Mouse (Mus musculus) lung, embryonic 14.5 days (tissue): Measurements from ENCODE around the gene Spn. TPM values are rescaled to one million over a fixed set of nuclear protein-coding genes. Genes with fewer than 3 reads are reported as not detected.

Experiments used
- ATAC-seq: fragments of 200-750 bp; cut with Nextera tagmentation; 2 replicates; pipeline ENCODE4 v1.8.0; 2017; ENCODE audit warnings: mild to moderate bottlenecking, moderate TSS enrichment, moderate library complexity; ENCODE audit not compliant: insufficient read depth
- DNase-seq: peaks from one replicate; pipeline ENCODE4 v3.0.0-alpha.2; 2015
- H3K27ac ChIP-seq: fragments of 300-500 bp; sonication (generic); 2 replicates; pipeline ENCODE4 v1.5.1; 2014; ENCODE audit warnings: low read depth, mild to moderate bottlenecking, moderate library complexity
- H3K27me3 ChIP-seq: fragments of 300-500 bp; sonication (generic); 2 replicates; pipeline ENCODE4 v1.6.1; 2014; ENCODE audit warnings: low read length, control low read depth; ENCODE audit not compliant: insufficient read depth
- H3K36me3 ChIP-seq: fragments of 300-500 bp; sonication (generic); 2 replicates; pipeline ENCODE4 v1.6.1; 2014; ENCODE audit warnings: control low read depth; ENCODE audit not compliant: insufficient read depth
- H3K4me1 ChIP-seq: fragments of 300-500 bp; sonication (generic); 2 replicates; pipeline ENCODE4 v1.6.1; 2014; ENCODE audit warnings: antibody characterized with exemption, control low read depth; ENCODE audit not compliant: insufficient read depth
- H3K4me2 ChIP-seq: fragments of 300-500 bp; sonication (generic); 2 replicates; pipeline ENCODE4 v1.6.1; 2014; ENCODE audit warnings: mild to moderate bottlenecking
- H3K4me3 ChIP-seq: fragments of 300-500 bp; sonication (generic); 2 replicates; pipeline ENCODE4 v1.5.1; 2014; ENCODE audit warnings: low read depth, low read length
- H3K9ac ChIP-seq: fragments of 300-500 bp; sonication (generic); 2 replicates; pipeline ENCODE4 v1.6.1; 2014
- H3K9me3 ChIP-seq: fragments of 300-500 bp; sonication (generic); 2 replicates; pipeline ENCODE4 v1.6.1; 2016; ENCODE audit warnings: low read depth, low read length, control low read depth
- CTCF ChIP-seq: IDR thresholded peaks from 2 replicates; pipeline ENCODE4 v1.5.1; 2016; ENCODE audit warnings: antibody characterized with exemption, low read depth
- WGBS: fragments of 180-500 bp; shearing (Covaris S2); extraction: QIAGEN DNeasy Blood & Tissue Kit; methylation state at CpG from one replicate; pipeline ENCODE4 v1.1.7; 2014; 5-methylcytosine and 5-hydroxymethylcytosine counted together
- polyA plus RNA-seq: library from polyadenylated mRNA; unstranded; fragments of >200 nt; fragmentation: Nextera tagmentation; extraction: Ambion mirVana; gene quantifications from 2 replicates; pipeline ENCODE4 v1.2.1, GENCODE M21; 2014

The Spn gene
- polyA plus RNA-seq, 1 experiment from 2014 or later: not detected

DNA sequence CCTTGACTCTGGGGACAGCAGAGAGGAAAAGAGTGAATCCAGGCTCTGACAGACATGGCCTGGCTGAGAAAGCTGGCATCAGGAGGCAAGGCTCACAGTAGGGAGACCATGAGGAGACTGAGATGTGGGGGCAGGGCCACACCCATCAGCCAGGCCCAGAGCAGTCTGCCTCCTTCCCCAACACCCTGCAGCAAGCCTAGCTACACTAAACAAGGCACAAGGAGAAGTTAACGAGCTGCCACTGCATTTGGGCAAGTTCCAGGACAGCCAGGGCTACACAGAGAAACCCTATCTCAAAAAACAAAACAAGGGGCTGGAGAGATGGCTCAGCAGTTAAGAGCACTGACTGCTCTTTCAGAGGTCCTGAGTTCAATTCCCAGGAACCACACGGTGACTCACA lies 4.6 kb upstream of the Spn start:
- no peak for TF ChIP-seq CTCF

DNA sequence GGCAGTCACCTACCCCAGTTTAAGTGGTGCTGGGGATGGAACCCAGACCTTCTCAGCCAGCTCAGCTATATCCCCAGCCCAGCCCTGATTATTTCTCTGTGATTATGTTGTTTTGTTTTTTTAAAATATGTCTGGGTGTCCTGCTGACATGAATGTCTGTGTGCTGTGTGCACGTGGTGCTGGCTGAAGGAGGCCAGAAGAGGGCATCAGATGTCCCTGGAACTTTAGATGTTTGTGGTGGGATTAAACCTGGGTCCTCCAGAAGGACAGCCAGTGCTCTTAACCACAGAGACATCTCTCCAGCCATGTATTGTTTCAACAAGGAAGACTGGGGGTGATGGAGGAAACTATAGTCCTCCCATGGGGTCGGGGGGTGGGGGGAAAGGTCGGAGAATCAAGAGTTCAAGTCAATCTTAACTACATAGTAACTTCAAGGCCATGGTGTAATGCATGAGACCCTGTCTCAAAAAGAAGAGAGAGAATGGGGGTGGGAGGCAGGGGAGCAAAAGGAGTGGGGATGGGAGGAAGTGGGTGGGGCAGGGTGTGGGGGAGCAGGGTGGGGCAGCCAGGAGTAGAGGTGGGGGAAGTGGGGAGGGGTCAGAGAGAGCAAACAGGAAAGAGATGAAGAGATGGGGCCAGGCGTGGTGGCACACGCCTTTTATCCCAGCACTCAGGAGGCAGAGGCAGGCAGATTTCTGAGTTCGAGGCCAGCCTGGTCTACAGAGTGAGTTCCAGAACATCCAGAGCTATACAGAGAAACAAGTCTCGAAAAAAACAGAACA lies 3.2 kb upstream of the Spn start:
- ATAC-seq (no peak), DNase-seq (no peak)
- Histone ChIP-seq H3K9ac (no peak overlapping the region), H3K9me3 (no peaks in the 10 kb centered on the region), H3K4me1 (no peaks in the 10 kb centered on the region), H3K4me2 (no peak overlapping the region), H3K36me3 (no peaks in the 10 kb centered on the region), H3K4me3 (no peak overlapping the region), H3K27ac (no peak overlapping the region), H3K27me3 (no peaks in the 10 kb centered on the region)
- TF ChIP-seq CTCF: 0 out of 2 replicates have a peak, but pooled peaks have one; percentile 5
- WGBS: 56% methylated on average over 7 of the region's 7 CpGs

More for the DNA sequence above, 4.6 kb upstream of the Spn start:
- no peaks in the 10 kb centered on the region for H3K9me3 ChIP-seq
- no peak overlapping the region for H3K9ac ChIP-seq
- H3K4me3 ChIP-seq: no peak overlapping the region
- no peaks in the 10 kb centered on the region for H3K36me3 ChIP-seq
- no peak overlapping the region for H3K4me2 ChIP-seq
- no peaks in the 10 kb centered on the region for H3K27me3 ChIP-seq
- H3K27ac ChIP-seq: no peak overlapping the region
- no peak for DNase-seq
- WGBS: 35% methylated on average over 2 of the region's 2 CpGs
- ATAC-seq: no peak
- no peaks in the 10 kb centered on the region for H3K4me1 ChIP-seq

DNA sequence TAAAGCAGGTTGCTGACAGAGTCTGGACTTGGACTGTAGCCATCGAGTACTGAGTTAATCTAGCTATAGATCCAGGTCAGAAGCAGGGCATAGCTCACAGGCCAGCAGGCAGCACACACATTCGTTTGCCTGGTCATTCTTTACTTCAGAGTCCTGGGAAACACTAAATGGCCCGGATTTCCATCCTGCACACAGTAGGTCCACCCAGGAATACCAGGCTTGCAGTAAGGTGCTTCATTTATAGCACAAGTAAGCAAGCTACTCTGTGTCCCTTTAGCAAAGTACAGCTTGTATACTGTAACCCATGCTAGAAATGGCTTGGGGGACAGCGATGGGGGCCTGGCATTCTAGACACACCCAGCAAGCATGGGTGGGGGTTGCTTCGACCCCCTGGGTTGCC lies 1.9 kb upstream of the Spn start:
- WGBS: 48% methylated on average over 5 of the region's 5 CpGs
- Histone ChIP-seq H3K4me1 (no peaks in the 10 kb centered on the region), H3K36me3 (no peaks in the 10 kb centered on the region), H3K4me2 (no peak overlapping the region), H3K27me3 (no peaks in the 10 kb centered on the region), H3K9me3 (no peaks in the 10 kb centered on the region), H3K9ac (no peak overlapping the region), H3K27ac (no peak overlapping the region), H3K4me3 (no peak overlapping the region)
- ATAC-seq (no peak), DNase-seq (no peak)
- TF ChIP-seq CTCF: no peak

DNA sequence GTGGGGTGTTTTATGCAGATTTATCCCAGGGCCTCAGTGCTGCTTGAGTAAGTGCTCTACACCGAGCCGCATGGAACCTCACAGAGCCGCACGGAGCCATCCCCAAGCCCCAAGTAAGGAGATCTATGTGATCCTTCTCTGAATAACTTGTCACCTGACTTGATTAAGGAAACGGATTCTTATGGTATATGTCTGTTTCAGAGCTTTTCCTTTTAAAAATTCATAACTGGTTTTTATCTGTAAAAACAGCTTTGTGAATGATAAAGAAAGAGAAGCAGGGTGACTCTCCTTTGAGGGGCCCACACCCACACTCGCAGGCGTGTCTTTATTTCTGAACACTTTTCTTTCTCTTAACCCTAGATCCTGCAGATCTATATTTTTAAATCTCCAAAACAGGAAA lies 1.5 kb upstream of the Spn start:
- no peak overlapping the region for H3K9ac ChIP-seq
- no peaks in the 10 kb centered on the region for H3K9me3 ChIP-seq
- H3K4me3 ChIP-seq: no peak overlapping the region
- DNase-seq: no peak
- TF ChIP-seq CTCF: no peak
- no peaks in the 10 kb centered on the region for H3K27me3 ChIP-seq
- no peak overlapping the region for H3K4me2 ChIP-seq
- H3K36me3 ChIP-seq: no peaks in the 10 kb centered on the region
- no peak for ATAC-seq
- H3K27ac ChIP-seq: no peak overlapping the region
- 88% methylated on average over 7 of the region's 7 CpGs for WGBS
- no peaks in the 10 kb centered on the region for H3K4me1 ChIP-seq

DNA sequence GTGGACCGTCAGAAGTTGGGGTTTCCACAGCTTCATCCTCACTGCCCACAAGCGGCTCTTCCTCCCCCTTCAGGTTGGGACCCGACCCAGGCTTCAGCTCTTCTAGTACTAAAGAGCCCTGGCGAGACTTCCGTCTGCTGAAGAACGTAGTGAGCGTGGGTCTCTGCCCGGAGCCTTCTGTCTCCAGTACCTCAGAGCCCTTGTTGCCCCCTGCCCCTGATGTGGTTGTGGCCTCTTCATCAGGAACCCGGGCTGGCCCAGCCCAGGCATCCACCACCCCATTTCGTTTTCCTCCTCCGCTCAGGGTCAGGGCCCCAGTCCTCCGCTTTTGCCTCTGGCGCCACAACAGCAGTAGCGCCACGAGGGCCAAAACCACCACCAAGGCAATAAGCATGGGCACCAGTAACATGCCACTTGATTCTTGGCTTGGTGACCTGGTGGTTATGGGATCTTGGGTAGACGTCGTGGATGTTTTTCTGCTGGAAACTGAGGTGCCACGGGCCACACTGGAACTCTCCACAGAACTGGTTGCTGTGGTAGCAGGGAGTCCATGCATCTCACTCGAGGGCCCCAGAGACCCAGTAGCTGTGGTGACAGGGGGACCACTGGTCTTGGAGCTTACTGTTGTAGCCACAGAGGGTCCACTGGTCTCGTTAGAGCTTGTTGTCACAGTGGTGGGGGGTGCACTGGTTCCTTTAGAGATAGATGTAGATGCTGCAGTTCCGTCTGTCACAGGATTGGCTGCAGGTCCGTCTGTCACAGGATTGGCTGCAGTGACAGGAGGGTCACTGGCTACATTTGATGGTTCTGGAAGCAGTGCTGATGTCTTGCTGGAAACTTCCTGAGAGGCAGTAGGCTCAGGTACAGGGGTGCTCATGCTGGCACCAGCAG lies 1.2 kb downstream of the Spn start:
- no peak for TF ChIP-seq CTCF
- 79% methylated on average over 22 of the region's 22 CpGs for WGBS
- Histone ChIP-seq H3K9ac (no peak overlapping the region), H3K9me3 (no peaks in the 10 kb centered on the region), H3K27ac (no peak overlapping the region), H3K36me3 (no peaks in the 10 kb centered on the region), H3K4me1 (no peaks in the 10 kb centered on the region), H3K4me2 (no peak overlapping the region), H3K4me3 (no peak overlapping the region), H3K27me3 (no peaks in the 10 kb centered on the region)
- ATAC-seq (no peak), DNase-seq (no peak)

DNA sequence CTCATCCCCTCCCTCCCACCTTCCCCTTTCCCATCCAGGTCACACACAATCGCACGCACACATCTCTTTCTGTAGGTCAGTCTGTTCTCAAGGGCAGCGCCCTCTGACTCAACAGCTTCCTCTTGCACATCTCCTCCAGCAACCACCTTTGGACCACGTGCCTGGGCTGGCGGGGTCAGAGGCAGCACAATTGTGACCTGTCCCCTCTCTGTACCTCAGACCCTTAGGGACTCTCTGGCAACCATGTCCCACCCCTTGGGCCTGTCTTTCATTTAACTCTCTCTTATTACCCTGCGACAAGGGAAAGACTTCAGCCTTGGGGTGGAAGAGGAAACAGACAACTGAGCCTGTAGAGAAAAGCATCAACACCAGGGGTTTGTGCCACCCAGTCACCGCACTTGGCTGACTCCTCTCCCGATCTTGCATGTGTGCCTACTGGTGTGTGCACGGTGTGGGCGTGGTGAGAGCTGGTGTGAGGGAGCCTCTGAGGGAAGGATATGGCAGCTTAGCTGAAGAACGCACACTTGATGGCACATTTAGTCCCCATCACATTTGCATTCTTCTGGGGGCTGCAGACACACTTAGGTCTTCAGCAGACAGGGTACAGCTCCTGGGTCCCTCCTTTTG lies 2.7 kb downstream of the Spn start:
- WGBS: 71% methylated on average over 11 of the region's 11 CpGs
- TF ChIP-seq CTCF: no peak
- H3K27ac ChIP-seq: no peak overlapping the region

DNA sequence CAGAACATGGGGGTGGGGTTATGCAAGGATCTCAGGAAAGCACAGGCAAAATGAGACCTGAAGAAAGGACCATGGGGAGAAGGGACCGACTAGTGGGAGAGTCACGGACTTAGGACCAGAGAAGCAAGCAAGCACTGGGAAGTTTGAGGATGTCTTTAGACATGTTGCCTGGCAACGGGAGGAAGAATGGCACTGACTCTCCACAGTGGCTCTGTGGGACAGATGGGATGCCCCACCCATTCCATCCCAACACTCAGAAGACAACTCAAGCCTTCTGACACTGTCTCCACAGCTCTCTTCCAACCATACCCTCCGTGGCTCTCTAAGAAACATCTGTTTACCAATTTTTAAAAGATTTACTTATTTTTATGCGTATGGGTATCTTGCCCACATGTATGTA lies 4.5 kb downstream of the Spn start:
- DNase-seq (no peak), ATAC-seq (no peak)
- Histone ChIP-seq H3K27ac (no peak overlapping the region), H3K36me3 (no peaks in the 10 kb centered on the region), H3K9ac (no peak overlapping the region), H3K4me2 (no peak overlapping the region), H3K4me1 (no peaks in the 10 kb centered on the region), H3K4me3 (no peak overlapping the region), H3K9me3 (no peaks in the 10 kb centered on the region), H3K27me3 (no peaks in the 10 kb centered on the region)
- no peak for TF ChIP-seq CTCF
- WGBS: 65% methylated on average over 5 of the region's 5 CpGs

More for the DNA sequence above, 2.7 kb downstream of the Spn start:
- ATAC-seq: no peak
- Histone ChIP-seq H3K4me2 (no peak overlapping the region), H3K4me1 (no peaks in the 10 kb centered on the region), H3K9ac (no peak overlapping the region), H3K27me3 (no peaks in the 10 kb centered on the region), H3K36me3 (no peaks in the 10 kb centered on the region), H3K4me3 (no peak overlapping the region), H3K9me3 (no peaks in the 10 kb centered on the region)
- DNase-seq: no peak
